Comparison of ENCODE assay signal across 17 mouse cellular contexts in genomic region chr1:117412349-117412748, GRCm38 (mm10).
DNase-seq lines count a peak whose midpoint lies in the region; ATAC-seq lines count a peak whose summit lies in the region.
"Had no signal": no experiment of that assay in that cellular context is flagged by ENCODE, and none has a peak within 500 bp of the region (broad histone marks: within the 10 kb centered on the region; RNA-seq: fewer than 3 reads in every experiment).

No protein-coding gene starts in this region.

- H3K4me1 ChIP-seq in kidney, embryonic 14.5 days (ENCODE audit: control insufficient read depth, insufficient read depth, low read length): no peaks in the 10 kb centered on the region
- H3K4me1 ChIP-seq: embryonic facial prominence, embryonic 13.5 days; heart, embryonic 15.5 days; hindbrain, embryonic 13.5 days; limb, embryonic 15.5 days; megakaryocyte, embryonic 14.5 days had no signal

- H3K27me3 ChIP-seq in kidney, embryonic 14.5 days (ENCODE audit: control insufficient read depth, insufficient read depth, low read length): no peaks in the 10 kb centered on the region
- H3K27me3 ChIP-seq: embryonic facial prominence, embryonic 13.5 days; heart, embryonic 15.5 days; hindbrain, embryonic 13.5 days; limb, embryonic 15.5 days; megakaryocyte, embryonic 14.5 days had no signal

- no peak overlapping the region for H3K4me2 ChIP-seq in kidney, embryonic 14.5 days (replicated peaks; ENCODE audit: low read depth, low read length)
- H3K4me2 ChIP-seq: embryonic facial prominence, embryonic 13.5 days; heart, embryonic 15.5 days; hindbrain, embryonic 13.5 days; limb, embryonic 15.5 days had no signal

- H3K4me3 ChIP-seq in kidney, embryonic 14.5 days (ENCODE audit: low read length): no peak overlapping the region
- H3K4me3 ChIP-seq: embryonic facial prominence, embryonic 13.5 days; heart, embryonic 15.5 days; hindbrain, embryonic 13.5 days; limb, embryonic 15.5 days; megakaryocyte, embryonic 14.5 days; myocyte had no signal

- H3K36me3 ChIP-seq in kidney, embryonic 14.5 days (ENCODE audit: control insufficient read depth, insufficient read depth, low read length): no peaks in the 10 kb centered on the region
- H3K36me3 ChIP-seq: embryonic facial prominence, embryonic 13.5 days; heart, embryonic 15.5 days; hindbrain, embryonic 13.5 days; limb, embryonic 15.5 days had no signal

- no peak overlapping the region for H3K9ac ChIP-seq in kidney, embryonic 14.5 days (ENCODE audit: low read depth, low read length)
- H3K9ac ChIP-seq: embryonic facial prominence, embryonic 13.5 days; heart, embryonic 15.5 days; hindbrain, embryonic 13.5 days; limb, embryonic 15.5 days had no signal

- DNase-seq in adrenal gland, postnatal 14 days: peak; percentile 7
- DNase-seq in adrenal gland, postnatal 4 days (ENCODE audit: low spot score in 2 of 2): no peak
- DNase-seq in kidney, adult 9 months: peak; percentile 29
- peak; percentile 0 for DNase-seq in right cerebral cortex, adult 18-20 months
- no peak for DNase-seq in right cerebral cortex, postnatal 25 days
- peak; percentile 1 for DNase-seq in mesoderm, embryonic 11.5 days (ENCODE audit: low read depth, low spot score)
- no peak for DNase-seq in ovary, postnatal 10 days (ENCODE audit: low spot score)
- DNase-seq: cerebellum, adult 9-10 months; heart, adult 11 months; lung, adult 2 months had no signal

- H3K9me3 ChIP-seq in kidney, embryonic 14.5 days (ENCODE audit: control insufficient read depth, low read length): no peaks in the 10 kb centered on the region
- H3K9me3 ChIP-seq: embryonic facial prominence, embryonic 13.5 days; heart, embryonic 15.5 days; hindbrain, embryonic 13.5 days; limb, embryonic 15.5 days; megakaryocyte, embryonic 14.5 days had no signal

- no peak overlapping the region for H3K27ac ChIP-seq in kidney, embryonic 14.5 days (ENCODE audit: low read depth, low read length)
- H3K27ac ChIP-seq: embryonic facial prominence, embryonic 13.5 days; heart, embryonic 15.5 days; hindbrain, embryonic 13.5 days; limb, embryonic 15.5 days had no signal

- ATAC-seq in kidney, embryonic 14.5 days (ENCODE audit: low FRiP score, low TSS enrichment): no peak

Comparison
In these comparisons a context has a peak if more than half of its experiments do, and no peak if none do; other contexts are left out.
1. DNase-seq: peak in adrenal gland, postnatal 14 days (single experiment), kidney, adult 9 months (single experiment), right cerebral cortex, adult 18-20 months (single experiment) and mesoderm, embryonic 11.5 days (single experiment); none in adrenal gland, postnatal 4 days (0 of 2), right cerebral cortex, postnatal 25 days (single experiment) and ovary, postnatal 10 days (single experiment).